Comparison of ENCODE assay signal across 19 mouse cellular contexts in the genomic region with DNA sequence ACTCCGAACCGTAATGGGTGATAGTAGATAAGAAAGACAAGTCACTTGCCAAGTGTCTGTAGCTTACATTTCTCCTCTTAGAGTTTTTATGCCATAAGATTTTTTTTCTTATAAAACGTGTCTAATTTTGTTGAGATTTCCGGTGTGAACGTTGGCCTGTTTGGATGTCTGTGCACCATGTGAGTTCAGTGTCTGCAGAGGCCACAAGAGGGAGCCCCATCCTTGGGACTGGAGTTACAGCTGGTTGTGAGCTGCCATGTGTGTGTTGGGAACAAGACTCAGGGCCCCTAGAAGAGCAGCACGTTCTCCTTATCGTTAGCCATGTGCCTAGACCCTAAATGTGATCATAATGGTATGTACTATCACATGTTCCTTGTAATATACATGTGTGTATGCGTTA. TPM values are rescaled to one million over a fixed set of nuclear protein-coding genes. Genes with fewer than 3 reads are reported as not detected.
DNase-seq lines count a peak whose midpoint lies in the region; ATAC-seq and TF ChIP-seq lines count a peak whose summit lies in the region.
"Had no signal": no experiment of that assay in that cellular context is flagged by ENCODE, and none has a peak within 500 bp of the region (broad histone marks: within the 10 kb centered on the region; RNA-seq: fewer than 3 reads in every experiment).

No protein-coding gene starts in this region.

- no peak overlapping the region for H3K4me2 ChIP-seq in hindbrain, postnatal 0 days (ENCODE audit: low read depth, low read length)
- no peak overlapping the region for H3K4me2 ChIP-seq in hindbrain, embryonic 14.5 days (replicated peaks)
- H3K4me2 ChIP-seq in liver, postnatal 0 days (ENCODE audit: low read depth, low read length): no peak overlapping the region
- no peak overlapping the region for H3K4me2 ChIP-seq in forebrain, embryonic 16.5 days (ENCODE audit: low read length)
- H3K4me2 ChIP-seq: embryonic facial prominence, embryonic 13.5 days; heart, embryonic 12.5 days; limb, embryonic 13.5 days; liver, embryonic 15.5 days had no signal

- no peaks in the 10 kb centered on the region for H3K36me3 ChIP-seq in hindbrain, postnatal 0 days (ENCODE audit: insufficient read depth, low read length)
- H3K36me3 ChIP-seq in hindbrain, embryonic 14.5 days (replicated peaks; ENCODE audit: control insufficient read depth, insufficient read depth): no peaks in the 10 kb centered on the region
- no peaks in the 10 kb centered on the region for H3K36me3 ChIP-seq in liver, postnatal 0 days (replicated peaks; ENCODE audit: insufficient read depth, low read length)
- no peaks in the 10 kb centered on the region for H3K36me3 ChIP-seq in forebrain, embryonic 16.5 days (ENCODE audit: control insufficient read depth, insufficient read depth)
- H3K36me3 ChIP-seq: embryonic facial prominence, embryonic 13.5 days; heart, embryonic 12.5 days; limb, embryonic 13.5 days; liver, embryonic 15.5 days had no signal

- peaks cover 4% of the 10 kb centered on the region; the same call in 1 of the 2 replicates for H3K4me1 ChIP-seq in hindbrain, postnatal 0 days (ENCODE audit: insufficient read depth, low read length)
- H3K4me1 ChIP-seq in hindbrain, embryonic 14.5 days (replicated peaks; ENCODE audit: control insufficient read depth, insufficient read depth, low read length): no peaks in the 10 kb centered on the region
- H3K4me1 ChIP-seq in liver, postnatal 0 days (ENCODE audit: insufficient read depth): no peaks in the 10 kb centered on the region
- H3K4me1 ChIP-seq in forebrain, embryonic 16.5 days (replicated peaks; ENCODE audit: control insufficient read depth, insufficient read depth, low read length): peaks cover 4% of the 10 kb centered on the region; the same call in 1 of the 2 replicates
- H3K4me1 ChIP-seq: embryonic facial prominence, embryonic 13.5 days; heart, embryonic 12.5 days; limb, embryonic 13.5 days; liver, embryonic 15.5 days; midbrain, embryonic 10.5 days had no signal

- DNase-seq in hindbrain, postnatal 0 days (ENCODE audit: low spot score): no peak
- DNase-seq in hindbrain, embryonic 14.5 days (ENCODE audit: low spot score): no peak
- DNase-seq in liver, postnatal 0 days: no peak
- DNase-seq in liver: no peak
- DNase-seq in 416B (ENCODE audit: low read depth): peak; percentile 5
- peak; percentile 3 for DNase-seq in NIH3T3 (ENCODE audit: low read depth)
- no peak for DNase-seq in spleen, adult 18-20 months
- DNase-seq: B cell, adult 2 months; gastrocnemius, postnatal 14 days; lung, postnatal 4 days had no signal

- no peak overlapping the region for H3K9ac ChIP-seq in hindbrain, postnatal 0 days (replicated peaks; ENCODE audit: low read length)
- no peak overlapping the region for H3K9ac ChIP-seq in hindbrain, embryonic 14.5 days
- no peak overlapping the region for H3K9ac ChIP-seq in liver, postnatal 0 days (replicated peaks)
- H3K9ac ChIP-seq in forebrain, embryonic 16.5 days (replicated peaks; ENCODE audit: low read depth, low read length): no peak overlapping the region
- H3K9ac ChIP-seq: embryonic facial prominence, embryonic 13.5 days; heart, embryonic 12.5 days; limb, embryonic 13.5 days; liver, embryonic 15.5 days had no signal

- H3K27ac ChIP-seq in hindbrain, postnatal 0 days: no peak overlapping the region
- H3K27ac ChIP-seq in hindbrain, embryonic 14.5 days: no peak overlapping the region
- H3K27ac ChIP-seq in liver, postnatal 0 days (ENCODE audit: low read depth): no peak overlapping the region
- no peak overlapping the region for H3K27ac ChIP-seq in forebrain, embryonic 16.5 days (ENCODE audit: low read length)
- H3K27ac ChIP-seq: embryonic facial prominence, embryonic 13.5 days; limb, embryonic 13.5 days; liver, embryonic 15.5 days; midbrain, embryonic 10.5 days had no signal

- no peaks in the 10 kb centered on the region for H3K9me3 ChIP-seq in hindbrain, postnatal 0 days (ENCODE audit: low read length)
- no peaks in the 10 kb centered on the region for H3K9me3 ChIP-seq in hindbrain, embryonic 14.5 days (ENCODE audit: control insufficient read depth, low read length)
- no peaks in the 10 kb centered on the region for H3K9me3 ChIP-seq in liver, postnatal 0 days (ENCODE audit: low read length)
- no peaks in the 10 kb centered on the region for H3K9me3 ChIP-seq in forebrain, embryonic 16.5 days (ENCODE audit: control insufficient read depth, low read length)
- H3K9me3 ChIP-seq: embryonic facial prominence, embryonic 13.5 days; heart, embryonic 12.5 days; limb, embryonic 13.5 days; liver, embryonic 15.5 days had no signal

- no peak overlapping the region for H3K4me3 ChIP-seq in hindbrain, postnatal 0 days (ENCODE audit: low read length)
- H3K4me3 ChIP-seq in hindbrain, embryonic 14.5 days (replicated peaks; ENCODE audit: low read length): no peak overlapping the region
- H3K4me3 ChIP-seq in liver, postnatal 0 days (ENCODE audit: low read depth, low read length): no peak overlapping the region
- no peak overlapping the region for H3K4me3 ChIP-seq in forebrain, embryonic 16.5 days (replicated peaks; ENCODE audit: low read length)
- H3K4me3 ChIP-seq: embryonic facial prominence, embryonic 13.5 days; heart, embryonic 12.5 days; limb, embryonic 13.5 days; liver, embryonic 15.5 days; midbrain, embryonic 10.5 days; myocyte had no signal

- no peak for TF ChIP-seq EP300 in liver, postnatal 0 days (IDR thresholded peaks at IDR 0.05; ENCODE audit: low read depth)

- 91% methylated on average over 8 of the region's 8 CpGs for WGBS in hindbrain, postnatal 0 days
- 92% methylated on average over 8 of the region's 8 CpGs for WGBS in hindbrain, embryonic 14.5 days
- WGBS in liver, postnatal 0 days (ENCODE audit: insufficient replicate concordance): 84% methylated on average over 8 of the region's 8 CpGs
- 97% methylated on average over 8 of the region's 8 CpGs for WGBS in forebrain, embryonic 16.5 days

- ATAC-seq in hindbrain, postnatal 0 days: no peak
- ATAC-seq in hindbrain, embryonic 14.5 days (ENCODE audit: low FRiP score): no peak
- no peak for ATAC-seq in liver, postnatal 0 days
- no peak for ATAC-seq in forebrain, embryonic 16.5 days
- ATAC-seq: activated CD4-positive, CD25-positive, alpha-beta regulatory T cell, adult 4 months; hindbrain, embryonic 16.5 days had no signal

- TF ChIP-seq CTCF in hindbrain, postnatal 0 days (IDR thresholded peaks at IDR 0.05; ENCODE audit: low read depth): peak; percentile 36
- TF ChIP-seq CTCF in liver, postnatal 0 days (IDR thresholded peaks at IDR 0.05; ENCODE audit: low read depth): peak; percentile 25

- no peaks in the 10 kb centered on the region for H3K27me3 ChIP-seq in hindbrain, postnatal 0 days (ENCODE audit: insufficient read depth, low read length)
- H3K27me3 ChIP-seq in hindbrain, embryonic 14.5 days (ENCODE audit: control insufficient read depth, insufficient read depth, low read length): no peaks in the 10 kb centered on the region
- no peaks in the 10 kb centered on the region for H3K27me3 ChIP-seq in liver, postnatal 0 days (ENCODE audit: insufficient read depth, low read length)
- H3K27me3 ChIP-seq in forebrain, embryonic 16.5 days (replicated peaks; ENCODE audit: control insufficient read depth, insufficient read depth, low read length): no peaks in the 10 kb centered on the region
- H3K27me3 ChIP-seq: embryonic facial prominence, embryonic 13.5 days; heart, embryonic 12.5 days; limb, embryonic 13.5 days; liver, embryonic 15.5 days had no signal

RNA-seq across cellular contexts. Expression of gene Cdh6, which starts 40.1 kb away (rescaled TPM):
- 13.8 and 14.3 TPM in 2 replicates for total RNA-seq in hindbrain, postnatal 0 days (2014; rRNA removed)
- 15.5 TPM in 2 replicates for polyA plus RNA-seq in hindbrain, postnatal 0 days (2015; fragmentation: Nextera tagmentation; extraction: Ambion mirVana)
- polyA plus RNA-seq in hindbrain, embryonic 14.5 days (2014; fragmentation: Nextera tagmentation; extraction: Ambion mirVana): 18.2 and 18.4 TPM in 2 replicates
- 0.20 and 0.24 TPM in 2 replicates for polyA plus RNA-seq in liver, postnatal 0 days (2015; fragmentation: Nextera tagmentation; extraction: Ambion mirVana)
- polyA plus RNA-seq in forebrain, embryonic 16.5 days (2015; fragmentation: Nextera tagmentation; extraction: Ambion mirVana): 10.4 and 11.5 TPM in 2 replicates

Comparison
In these comparisons a context has a peak if more than half of its experiments do, and no peak if none do; other contexts are left out.
1. DNase-seq: peak in 416B (single experiment) and NIH3T3 (single experiment); none in hindbrain, postnatal 0 days (single experiment), hindbrain, embryonic 14.5 days (single experiment), liver, postnatal 0 days (single experiment), liver (single experiment) and spleen, adult 18-20 months (0 of 2).